Mouse (Mus musculus): ENCODE data around the gene Cck. TPM values are rescaled to one million over a fixed set of nuclear protein-coding genes. Genes with fewer than 3 reads are reported as not detected.
"Not testable (repeated sequence)": the region's sequence is repeated elsewhere in the genome, so short reads cannot be mapped to it uniquely, and the experiment has no call there.

Gene Cck
- total RNA-seq, 2 experiments from 2014 or later: 710 to 764 TPM

DNA sequence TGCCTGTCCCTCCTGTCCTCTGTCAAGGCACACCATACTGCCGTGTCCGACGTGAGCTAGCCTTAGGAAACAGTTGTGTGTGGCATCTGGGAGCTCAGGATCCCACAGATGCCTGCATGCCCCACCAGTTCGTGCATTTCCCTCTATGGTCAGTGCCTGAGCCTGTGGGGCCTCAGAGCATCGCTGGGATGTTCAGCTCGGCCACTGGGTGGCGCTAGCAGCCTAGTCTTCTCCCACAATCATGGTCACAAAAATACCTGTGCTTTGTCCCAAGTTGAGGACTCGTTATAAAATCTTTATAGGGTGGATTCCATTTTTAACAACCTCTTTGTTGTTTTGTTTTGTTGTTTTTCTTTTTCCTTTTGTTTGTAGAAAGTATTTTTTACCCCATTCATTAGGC is 37.0 kb downstream of the Cck start:
- intact Hi-C loops (cut with DNase I): loop anchor here (5.0 kb wide), 1 partner anchor 211 kb away; no protein-coding TSS in a partner anchor
- no peak overlapping the region for H3K4me3 ChIP-seq
- no peak overlapping the region for H3K27ac ChIP-seq
- DNase-seq (ENCODE audit: extremely low spot score in 1 of 2, low spot score in 2 of 2): no peak
- TF ChIP-seq CTCF (IDR thresholded peaks at IDR 0.05): peak; percentile 93

DNA sequence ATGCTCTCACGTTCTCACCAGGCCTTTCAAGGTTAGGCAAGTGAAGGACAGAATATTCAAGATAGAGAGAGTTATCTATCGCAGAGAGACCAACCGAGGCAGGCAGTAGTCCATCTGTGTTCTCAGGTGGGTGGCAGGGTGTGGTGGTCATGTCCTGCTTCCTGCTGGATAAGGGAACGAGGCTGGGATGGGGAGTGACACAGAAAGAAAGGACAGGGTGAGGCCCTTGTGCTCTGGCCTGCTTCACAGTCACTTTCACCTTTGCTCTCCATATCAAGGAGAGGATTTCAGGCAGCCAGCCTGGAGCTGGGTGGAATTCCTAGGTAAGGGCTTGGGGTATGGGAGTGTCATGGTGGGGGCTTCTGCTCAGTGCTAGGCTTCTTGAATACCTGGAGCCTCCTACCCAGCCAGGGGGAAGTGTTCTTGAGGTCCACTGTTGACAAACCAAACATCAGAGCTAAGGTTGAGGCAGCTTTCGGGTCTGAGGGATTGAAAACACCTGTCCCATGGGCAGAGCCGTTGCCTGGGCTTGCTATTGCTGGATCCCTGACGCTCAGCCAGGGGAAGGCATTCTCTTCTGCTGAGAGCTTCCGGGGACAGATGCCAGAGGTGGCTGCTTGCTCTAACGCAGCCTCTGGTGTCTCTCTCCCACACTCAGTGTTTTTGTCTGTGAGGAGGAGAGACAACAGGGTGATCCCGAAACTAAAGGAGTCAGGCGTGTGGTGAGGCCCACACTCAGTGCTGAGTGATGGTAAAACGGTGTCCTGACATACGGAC is 38.6 kb downstream of the Cck start:
- no peak overlapping the region for H3K4me3 ChIP-seq
- TF ChIP-seq CTCF (IDR thresholded peaks at IDR 0.05): no peak
- no peak for DNase-seq (ENCODE audit: extremely low spot score in 1 of 2, low spot score in 2 of 2)
- intact Hi-C loops (cut with DNase I): loop anchor here (5.0 kb wide), 1 partner anchor 210 kb away; no protein-coding TSS in a partner anchor
- H3K27ac ChIP-seq: no peak overlapping the region

DNA sequence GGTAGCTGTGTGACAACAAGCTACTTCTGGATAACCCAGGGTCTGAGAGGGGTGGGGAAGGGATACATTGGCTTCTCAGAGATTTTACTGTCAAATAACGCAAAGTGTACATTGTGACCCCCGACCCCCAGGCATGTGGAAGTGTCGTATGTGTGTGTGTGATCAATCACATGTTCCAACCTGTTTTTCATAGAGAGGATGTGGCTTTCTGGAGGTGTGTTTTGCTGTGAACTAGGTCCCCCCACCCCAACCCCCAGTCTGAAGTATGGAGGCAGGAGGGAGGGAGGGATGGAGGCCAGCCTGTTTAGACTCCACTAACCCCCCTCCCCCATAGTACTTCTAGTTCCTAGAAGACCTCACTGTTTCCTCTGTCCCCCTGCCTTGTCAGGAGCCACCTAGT is 40.6 kb downstream of the Cck start:
- no peak for TF ChIP-seq CTCF (IDR thresholded peaks at IDR 0.05)
- intact Hi-C loops (cut with DNase I): loop anchor here (5.0 kb wide), 1 partner anchor 208 kb away; no protein-coding TSS in a partner anchor
- H3K27ac ChIP-seq: no peak overlapping the region
- H3K4me3 ChIP-seq: no peak overlapping the region
- DNase-seq (ENCODE audit: extremely low spot score in 1 of 2, low spot score in 2 of 2): no peak

DNA sequence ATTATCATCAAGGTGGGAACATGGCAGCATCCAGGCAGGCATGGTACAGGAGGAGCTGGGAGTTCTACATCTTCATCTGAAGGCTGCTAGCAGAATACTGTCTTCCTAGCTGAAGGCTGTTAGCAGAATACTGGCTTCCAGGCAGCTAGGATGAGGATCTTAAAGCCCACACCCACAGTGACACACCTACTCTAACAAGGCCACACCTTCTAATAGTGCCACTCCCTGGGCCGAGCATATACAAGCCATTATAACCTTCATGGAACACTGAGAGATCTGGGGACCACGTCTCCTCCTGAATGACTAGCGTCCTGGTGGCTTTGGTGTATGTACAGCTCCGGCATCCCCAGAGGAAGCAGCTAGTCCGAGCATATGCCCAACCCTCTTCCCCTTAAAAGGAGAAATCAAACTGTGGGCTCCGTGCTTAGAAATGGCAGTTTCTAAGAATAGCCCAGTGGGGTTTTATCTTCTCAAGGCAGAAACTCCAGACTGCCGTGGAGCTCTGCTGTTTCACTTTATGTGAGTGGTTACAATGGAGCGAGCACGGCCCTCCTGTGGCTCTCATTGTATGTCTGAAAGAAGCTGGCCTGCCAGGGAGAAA is 43.1 kb downstream of the Cck start:
- intact Hi-C loops (cut with DNase I); DNase-seq (ENCODE audit: extremely low spot score in 1 of 2, low spot score in 2 of 2); H3K4me3 ChIP-seq: not testable (repeated sequence)
- H3K27ac ChIP-seq: peak overlapping the region; percentile 77

DNA sequence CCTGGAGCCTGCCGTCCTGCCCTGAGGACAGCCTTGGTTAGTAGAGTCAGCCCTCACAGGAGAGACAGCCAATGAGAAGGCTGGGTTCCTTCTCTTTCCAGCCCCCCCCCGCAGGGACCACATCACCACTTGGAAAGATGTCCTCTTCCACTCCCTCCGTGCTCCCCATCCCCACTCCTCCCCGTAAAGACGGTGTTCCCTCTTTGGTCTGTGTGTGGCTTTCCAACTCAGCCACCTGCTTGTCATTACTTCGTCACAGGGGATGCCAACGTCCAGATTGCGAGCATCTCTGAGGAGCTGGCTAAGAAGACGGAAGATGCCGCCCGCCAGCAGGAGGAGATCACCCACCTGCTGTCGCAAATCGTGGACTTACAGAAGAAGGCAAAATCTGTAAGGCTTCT is 49.1 kb downstream of the Cck start:
- DNase-seq (ENCODE audit: extremely low spot score in 1 of 2, low spot score in 2 of 2): peak in 1 of 2 experiments; percentile 50
- H3K27ac ChIP-seq: peak overlapping the region; percentile 53; the same call in 1 of the 2 replicates
- intact Hi-C loops (cut with DNase I): no loop called here
- H3K4me3 ChIP-seq: no peak overlapping the region
- no peak; the same call in 1 of the 2 replicates for TF ChIP-seq CTCF (IDR thresholded peaks at IDR 0.05)

DNA sequence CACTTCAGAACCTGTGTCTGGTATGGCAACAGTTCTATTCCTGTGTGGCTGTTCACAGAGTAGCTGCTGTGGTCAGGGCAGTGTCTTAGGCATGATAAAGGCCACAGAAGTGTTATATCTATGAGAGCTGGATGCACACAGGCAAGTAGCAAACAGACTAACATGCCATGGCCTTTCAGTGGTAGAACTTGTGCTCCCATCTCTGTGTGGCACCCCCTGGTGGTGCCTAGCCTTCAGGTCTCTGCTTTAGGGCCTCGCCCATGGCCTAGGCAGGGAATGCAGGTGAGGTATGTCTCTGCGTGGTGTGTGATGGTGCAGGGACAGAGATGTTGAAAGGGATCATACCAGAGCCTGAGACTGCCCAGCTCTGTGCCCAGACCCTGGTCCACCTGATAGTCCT is 50.1 kb downstream of the Cck start:
- no peak overlapping the region for H3K27ac ChIP-seq
- peak; percentile 66 for TF ChIP-seq CTCF (IDR thresholded peaks at IDR 0.05)
- intact Hi-C loops (cut with DNase I): loop anchor here (2.0 kb wide), 2 partner anchors 53 to 61 kb away; no protein-coding TSS in a partner anchor
- no peak overlapping the region for H3K4me3 ChIP-seq
- peak in 1 of 2 experiments; percentile 31 for DNase-seq (ENCODE audit: extremely low spot score in 1 of 2, low spot score in 2 of 2)

DNA sequence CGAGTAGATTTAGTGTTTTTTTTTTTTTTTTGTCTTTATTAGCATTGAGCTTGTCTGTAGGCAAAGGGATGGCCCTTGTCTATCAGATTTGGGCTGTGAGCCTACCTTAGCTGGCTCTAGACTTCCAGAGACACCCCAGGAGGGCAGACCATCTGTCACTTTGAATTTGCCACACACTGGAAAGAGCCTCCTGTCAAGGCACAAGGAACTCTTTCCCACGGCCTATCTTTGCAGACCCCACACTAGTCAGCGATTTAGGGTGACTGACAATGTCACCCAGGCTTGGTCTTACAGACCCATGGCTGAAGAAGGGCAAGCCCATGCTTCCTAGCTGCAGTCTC is 51.2 kb downstream of the Cck start:
- intact Hi-C loops (cut with DNase I): loop anchor here (2.0 kb wide), 2 partner anchors 52 to 60 kb away; no protein-coding TSS in a partner anchor
- Histone ChIP-seq H3K27ac (no peak overlapping the region), H3K4me3 (no peak overlapping the region)
- no peak for DNase-seq (ENCODE audit: extremely low spot score in 1 of 2, low spot score in 2 of 2)
- TF ChIP-seq CTCF (IDR thresholded peaks at IDR 0.05): no peak

DNA sequence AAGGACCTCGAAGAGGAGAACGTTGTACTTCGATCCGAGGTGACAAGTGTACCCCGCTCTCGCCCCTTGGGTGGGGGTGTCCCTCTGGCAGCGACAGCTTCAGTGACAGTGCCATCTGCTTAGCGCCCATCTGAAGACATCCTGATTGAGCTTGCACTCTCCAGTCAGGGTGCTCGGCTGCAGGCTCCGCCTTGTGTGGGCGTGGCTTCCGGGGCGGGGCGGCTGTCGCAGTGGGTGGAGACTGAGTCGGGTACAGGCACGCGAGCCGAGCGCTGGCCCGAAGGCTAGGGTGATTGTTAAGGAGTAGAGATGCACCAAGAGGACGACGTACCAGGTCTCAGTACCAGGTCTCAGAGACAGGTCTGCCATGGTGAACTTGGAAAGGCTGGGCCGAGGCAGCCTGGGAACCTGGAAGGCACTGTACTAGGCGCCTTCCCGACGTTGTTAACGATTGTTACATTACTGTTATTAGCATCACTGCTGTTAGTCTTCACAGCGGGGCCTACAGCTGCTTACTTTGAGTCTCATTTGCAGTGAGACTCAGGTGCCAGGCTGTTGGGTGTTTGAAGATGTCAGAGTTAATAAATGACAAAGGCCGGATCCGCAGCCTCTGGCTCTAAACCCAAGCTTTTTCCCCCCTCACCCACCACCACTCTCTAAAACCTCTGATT is 51.7 kb downstream of the Cck start:
- H3K4me3 ChIP-seq: no peak overlapping the region
- intact Hi-C loops (cut with DNase I): loop anchor here (2.0 kb wide), 2 partner anchors 51 to 59 kb away; no protein-coding TSS in a partner anchor
- H3K27ac ChIP-seq: no peak overlapping the region
- peak in 1 of 2 experiments; percentile 35 for DNase-seq (ENCODE audit: extremely low spot score in 1 of 2, low spot score in 2 of 2)
- no peak for TF ChIP-seq CTCF (IDR thresholded peaks at IDR 0.05)

DNA sequence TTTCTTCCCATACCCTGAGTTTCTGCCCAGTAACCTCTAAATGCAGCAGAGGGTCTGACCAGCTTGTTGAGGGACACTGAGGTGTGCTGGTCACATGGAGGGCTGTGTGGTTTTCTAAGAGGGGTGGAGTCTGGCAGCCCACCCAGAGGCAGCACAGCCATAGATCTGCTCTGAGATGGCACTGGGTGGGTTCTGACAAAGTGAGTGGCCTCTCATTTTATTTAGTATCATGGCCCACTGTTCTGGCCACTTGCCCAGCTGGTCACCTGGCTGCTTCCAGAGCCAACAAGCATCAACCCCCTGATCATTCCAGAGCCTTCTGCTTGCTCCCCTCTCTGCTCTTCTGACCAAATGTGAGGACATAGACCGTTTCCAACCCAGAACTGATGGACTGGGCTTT is 53.3 kb downstream of the Cck start:
- Histone ChIP-seq H3K4me3 (no peak overlapping the region), H3K27ac (no peak overlapping the region)
- DNase-seq (ENCODE audit: extremely low spot score in 1 of 2, low spot score in 2 of 2): no peak
- no peak for TF ChIP-seq CTCF (IDR thresholded peaks at IDR 0.05)
- intact Hi-C loops (cut with DNase I): no loop called here

Other genes starting within 250 kb of the Cck start
- 1 to 10 TPM; 9.2 to 9.9 TPM for gene Ulk4, start 218.5 kb downstream of the Cck start, total RNA-seq (2021)
- 100 to 1,000 TPM; 247 to 298 TPM for gene Trak1, start 198.2 kb downstream of the Cck start, total RNA-seq (2021)
- 1 to 10 TPM; 1.7 to 2.3 TPM for gene Lyzl4, start 146.4 kb upstream of the Cck start, total RNA-seq (2021)
- 10 to 100 TPM; 27.7 to 28.1 TPM for gene Vipr1, start 147.0 kb upstream of the Cck start, total RNA-seq (2021)
- gene Sec22c, start 209.8 kb upstream of the Cck start, total RNA-seq (2021): 10 to 100 TPM; 31.0 to 32.8 TPM
- 10 to 100 TPM; 84.4 to 89.6 TPM for gene Ss18l2, start 214.6 kb upstream of the Cck start, total RNA-seq (2021)
- gene Nktr, start 223.5 kb upstream of the Cck start, total RNA-seq (2021): 100 to 1,000 TPM; 125 to 130 TPM

Measured in left cerebral cortex, adult 2 months (tissue).